Mouse (Mus musculus) spleen, adult 10 weeks (tissue): ENCODE data around the gene AI837181. TPM values are rescaled to one million over a fixed set of nuclear protein-coding genes. Genes with fewer than 3 reads are reported as not detected.

Experiments used
- polyA plus RNA-seq: library from polyadenylated mRNA; stranded (reverse); fragments of 350-450 nt; fragmentation: Illumina TruSeq; extraction: RNeasy Lipid Tissue Mini Kit (QIAGEN cat#74804); gene quantifications from one replicate; pipeline ENCODE4 v1.2.3, GENCODE M21; 2015; ENCODE audit warnings: low replicate concordance; ENCODE audit not compliant: insufficient read depth

The AI837181 gene
- 13.6 TPM for polyA plus RNA-seq

DNA sequence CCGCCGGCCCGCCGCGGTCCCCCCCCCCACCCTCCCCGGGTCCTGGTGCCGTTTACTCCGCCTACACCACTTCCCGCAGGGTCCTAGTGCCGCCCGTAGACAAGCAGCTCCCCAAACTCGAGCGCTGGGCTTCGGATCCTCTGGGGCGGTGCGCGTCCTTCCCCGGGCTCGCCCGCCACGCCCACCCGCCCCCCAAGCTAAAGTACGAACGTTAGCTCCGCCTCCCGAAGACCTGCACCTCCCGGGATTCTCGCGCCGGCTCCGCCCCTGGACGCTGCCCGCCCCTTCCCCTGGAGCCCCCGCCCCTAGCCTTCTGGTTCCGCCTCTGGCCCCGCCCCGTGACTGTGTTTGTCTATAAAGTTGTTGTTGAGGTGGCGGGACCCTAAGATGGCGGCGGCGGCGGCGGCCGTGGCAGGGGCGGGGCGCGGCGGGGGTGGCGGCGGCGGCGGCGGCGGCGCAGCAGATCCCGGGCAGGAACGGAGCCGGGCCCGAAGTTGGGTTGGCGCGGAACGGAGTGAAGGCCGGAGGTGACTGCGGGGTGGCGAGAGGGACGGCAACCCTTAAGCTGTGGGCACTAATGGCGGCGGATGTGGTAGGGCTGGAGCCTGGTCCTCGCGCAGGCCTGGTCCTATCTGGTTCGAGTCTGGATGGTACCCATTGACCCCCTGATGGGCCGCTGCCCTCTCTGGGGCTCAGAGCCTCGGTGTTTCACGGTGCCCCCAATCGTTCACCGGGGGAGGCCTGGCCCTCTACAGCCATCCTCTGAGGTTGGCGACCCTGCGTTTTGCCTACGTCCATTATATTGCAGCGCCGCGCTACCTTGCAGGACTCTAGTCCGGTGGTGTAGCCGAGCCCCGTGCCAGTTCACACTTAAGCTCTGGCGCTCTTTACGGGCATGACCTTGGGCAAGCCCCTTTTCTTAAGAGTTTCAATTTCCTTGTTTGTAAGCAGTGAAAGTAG is at the start of gene AI837181, which contains the start of gene Drap1:
TSS of gene AI837181 (plus strand) at position 363 of the 960 bp plus-strand sequence.
TSS of gene Drap1 (minus strand) at position 198 of the 960 bp plus-strand sequence.

GRCm38 (mm10) chr19:5388588-5389242 is 36.2 kb upstream of the AI837181 start, which contains the start of gene Sart1:
Gene Sart1 (minus strand): TSS chr19:5388703.

GRCm38 (mm10) chr19:5402293-5402692 is 22.7 kb upstream of the AI837181 start, which contains the start of gene Tsga10ip:
Gene Tsga10ip (minus strand): TSS chr19:5402526.

GRCm38 (mm10) chr19:5447515-5448353 is 22.8 kb downstream of the AI837181 start, which contains the start of gene Fosl1:
Gene Fosl1 (plus strand): TSS chr19:5447547.

GRCm38 (mm10) chr19:5457746-5458442 is 33.0 kb downstream of the AI837181 start, which contains the start of gene Ccdc85b:
Gene Ccdc85b (minus strand): TSS chr19:5457894.

DNA sequence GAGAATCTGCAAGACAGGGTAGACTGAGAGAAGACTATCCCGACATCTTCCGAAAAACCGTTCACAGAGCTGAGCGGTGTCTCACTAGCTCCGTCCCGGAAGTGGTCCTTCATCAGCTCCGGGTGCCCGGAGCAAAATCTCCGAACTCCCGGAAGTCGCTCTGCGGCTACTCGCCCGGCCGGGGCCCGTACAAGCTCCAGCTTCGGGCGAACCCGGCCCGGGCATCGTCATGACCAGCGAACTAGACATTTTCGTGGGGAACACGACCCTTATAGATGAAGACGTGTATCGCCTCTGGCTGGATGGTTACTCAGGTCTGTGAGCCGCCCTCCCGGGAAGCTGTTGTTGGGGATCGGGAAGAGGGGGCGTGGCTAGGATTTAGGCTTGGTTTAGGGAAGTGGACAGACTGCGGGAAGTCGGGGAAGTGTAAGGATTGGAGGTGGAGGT is 35.5 kb downstream of the AI837181 start, which contains the start of gene Fibp:
TSS of gene Fibp (plus strand) at position 151 of the 447 bp plus-strand sequence.

DNA sequence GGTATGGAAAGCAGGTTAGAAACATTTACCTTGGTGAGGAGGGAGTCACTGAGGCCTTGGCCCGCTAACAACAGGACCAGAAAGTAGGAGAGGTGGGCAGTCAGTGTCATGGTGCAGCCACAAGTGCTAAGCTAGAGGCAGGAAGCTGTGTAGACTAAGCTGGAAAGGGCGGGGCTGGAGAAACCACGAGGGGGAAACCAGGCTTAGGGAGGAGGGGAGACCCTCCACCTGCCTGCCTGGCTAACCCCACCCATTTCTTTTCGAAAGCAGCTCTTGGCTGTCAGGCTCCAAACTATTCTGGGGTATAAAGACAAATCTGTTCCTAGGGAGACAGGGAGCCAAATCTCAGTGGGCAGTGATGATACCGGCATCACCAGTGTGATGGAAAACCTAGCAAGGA is 43.4 kb downstream of the AI837181 start, which contains the start of gene Ctsw:
TSS of gene Ctsw (minus strand) at position 134 of the 400 bp plus-strand sequence.

DNA sequence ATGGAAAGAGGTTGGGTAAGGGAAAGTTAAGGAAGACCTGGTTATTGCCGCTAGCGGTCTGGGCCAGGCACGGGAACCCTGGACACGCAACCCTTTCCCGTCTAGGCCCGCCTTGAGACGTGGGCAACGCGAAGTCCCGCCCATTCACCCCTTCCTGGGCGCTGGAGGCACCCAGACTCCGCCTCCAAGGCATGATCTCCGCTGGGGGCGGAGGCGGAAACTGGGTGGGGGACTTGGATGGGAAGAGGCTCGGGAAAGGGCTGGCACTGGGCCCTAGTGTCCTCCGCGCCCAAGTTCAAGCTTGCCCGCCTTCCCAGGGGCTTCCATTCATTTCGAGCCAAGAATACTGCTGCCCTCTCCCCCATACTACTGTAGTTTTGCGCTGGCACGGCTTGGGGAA is 48.8 kb downstream of the AI837181 start, which contains the start of gene Efemp2:
TSS of gene Efemp2 (plus strand) at position 235 of the 400 bp plus-strand sequence.

Other genes starting within 250 kb of the AI837181 start
- 26.8 TPM for gene Pacs1, start 152.0 kb upstream of the AI837181 start, polyA plus RNA-seq
- 171 TPM for gene Sf3b2, start 129.7 kb upstream of the AI837181 start, polyA plus RNA-seq
- gene Gal3st3, start 126.8 kb upstream of the AI837181 start, polyA plus RNA-seq = 0.18 TPM
- gene Catsper1, start 89.4 kb upstream of the AI837181 start, polyA plus RNA-seq = not detected
- gene Cst6, start 75.6 kb upstream of the AI837181 start, polyA plus RNA-seq = not detected
- gene Eif1ad, start 58.4 kb upstream of the AI837181 start, polyA plus RNA-seq = 39.4 TPM
- 122 TPM for gene Banf1, start 58.0 kb upstream of the AI837181 start, polyA plus RNA-seq
- 46.2 TPM for gene Sart1, start 36.4 kb upstream of the AI837181 start, polyA plus RNA-seq
- not detected for gene Tsga10ip, start 22.6 kb upstream of the AI837181 start, polyA plus RNA-seq
- gene Drap1, start 165 bp upstream of the AI837181 start, polyA plus RNA-seq = 91.5 TPM
- not detected for gene Fosl1, start 22.4 kb downstream of the AI837181 start, polyA plus RNA-seq
- 1.9 TPM for gene Ccdc85b, start 32.8 kb downstream of the AI837181 start, polyA plus RNA-seq
- 48.7 TPM for gene Fibp, start 35.5 kb downstream of the AI837181 start, polyA plus RNA-seq
- 42.6 TPM for gene Ctsw, start 43.4 kb downstream of the AI837181 start, polyA plus RNA-seq
- 4.0 TPM for gene Efemp2, start 48.8 kb downstream of the AI837181 start, polyA plus RNA-seq
- 11.7 TPM for gene Mus81, start 63.3 kb downstream of the AI837181 start, polyA plus RNA-seq
- gene Cfl1, start 65.3 kb downstream of the AI837181 start, polyA plus RNA-seq = 1,502 TPM
- gene 1700020D05Rik, start 78.6 kb downstream of the AI837181 start, polyA plus RNA-seq = 2.5 TPM
- 11.0 TPM for gene Snx32, start 85.4 kb downstream of the AI837181 start, polyA plus RNA-seq
- not detected for gene Ovol1, start 135.5 kb downstream of the AI837181 start, polyA plus RNA-seq
- 1.7 TPM for gene Ap5b1, start 142.9 kb downstream of the AI837181 start, polyA plus RNA-seq
- gene Rnaseh2c, start 176.7 kb downstream of the AI837181 start, polyA plus RNA-seq = 23.7 TPM
- gene Kat5, start 185.1 kb downstream of the AI837181 start, polyA plus RNA-seq = 44.8 TPM
- 29.6 TPM for gene Rela, start 212.3 kb downstream of the AI837181 start, polyA plus RNA-seq
- 103 TPM for gene Sipa1, start 238.6 kb downstream of the AI837181 start, polyA plus RNA-seq